Mouse (Mus musculus) embryonic fibroblast, embryonic 13.5 days (primary cell): Measurements from ENCODE around the gene Fgf18.

Experiments
- CTCF ChIP-seq: IDR thresholded peaks from 2 replicates; pipeline ENCODE4 v1.5.1; 2011; ENCODE audit warnings: mild to moderate bottlenecking, control low read depth, low read length, moderate library complexity, borderline replicate concordance; ENCODE audit not compliant: insufficient read depth
- POLR2A ChIP-seq: IDR thresholded peaks from 2 replicates; pipeline ENCODE4 v1.6.1; 2011; ENCODE audit warnings: low read depth, mild to moderate bottlenecking, control low read depth, low read length, moderate library complexity

DNA sequence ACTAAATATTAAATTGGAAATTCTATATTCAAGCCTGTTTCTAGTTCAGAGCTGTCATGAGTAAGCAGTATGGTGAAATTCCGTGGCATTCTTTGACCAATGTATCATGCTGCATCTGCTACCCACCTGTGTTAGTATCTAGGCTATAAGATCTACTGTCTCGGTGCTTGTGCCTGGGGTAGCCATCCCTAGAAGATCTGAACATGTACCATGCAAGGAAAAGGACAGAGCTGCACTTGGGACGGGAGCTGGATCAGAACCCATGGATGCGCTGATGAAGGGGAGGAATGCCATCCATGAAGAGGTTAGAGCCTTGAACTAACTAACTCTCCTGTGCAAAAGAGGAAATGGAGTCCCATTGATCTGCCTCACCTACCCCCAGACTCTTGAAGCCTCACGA lies 8.5 kb downstream of the Fgf18 start:
- no peak for TF ChIP-seq POLR2A
- no peak for TF ChIP-seq CTCF
